Mouse (Mus musculus): ENCODE measurements around the gene Rfxank.

Rfxank gene

GRCm38 (mm10) chr8:70110451-70110850 is 28.5 kb downstream of the Rfxank start:
- DNase-seq (ENCODE audit: low read depth, low spot score) = no peak

- DNase-seq (ENCODE audit: low read depth, low spot score) = no peak
Measured at GRCm38 (mm10) chr8:70104922-70105321, 34.0 kb downstream of the Rfxank start.

- peak; percentile 85 for DNase-seq (ENCODE audit: low read depth, low spot score)
Measured at GRCm38 (mm10) chr8:70104506-70104905, 34.4 kb downstream of the Rfxank start.

GRCm38 (mm10) chr8:70100241-70100640 is 38.7 kb downstream of the Rfxank start:
- DNase-seq (ENCODE audit: low read depth, low spot score) = no peak

- DNase-seq (ENCODE audit: low read depth, low spot score) = no peak
Measured at GRCm38 (mm10) chr8:70099276-70099675, 39.7 kb downstream of the Rfxank start.

- no peak for DNase-seq (ENCODE audit: low read depth, low spot score)
Measured at GRCm38 (mm10) chr8:70092786-70093185, 46.2 kb downstream of the Rfxank start.

- no peak for DNase-seq (ENCODE audit: low read depth, low spot score)
Measured at GRCm38 (mm10) chr8:70089296-70089960, 49.5 kb downstream of the Rfxank start.

- peak; percentile 36 for DNase-seq (ENCODE audit: low read depth, low spot score)
Measured at GRCm38 (mm10) chr8:70087836-70088650, 50.9 kb downstream of the Rfxank start.

- no peak for DNase-seq (ENCODE audit: low read depth, low spot score)
Measured at GRCm38 (mm10) chr8:70087237-70087636, 51.7 kb downstream of the Rfxank start.

- no peak for DNase-seq (ENCODE audit: low read depth, low spot score)
Measured at GRCm38 (mm10) chr8:70086151-70086550, 52.8 kb downstream of the Rfxank start.

GRCm38 (mm10) chr8:70084191-70085065 is 54.5 kb downstream of the Rfxank start:
- no peak for DNase-seq (ENCODE audit: low read depth, low spot score)

GRCm38 (mm10) chr8:70083285-70083684 is 55.7 kb downstream of the Rfxank start, which contains the start of gene Hapln4:
Gene Hapln4, plus strand, starts transcription at chr8:70083457.
- peak; percentile 23 for DNase-seq (ENCODE audit: low read depth, low spot score)

GRCm38 (mm10) chr8:70081976-70082375 is 57.0 kb downstream of the Rfxank start:
- no peak for DNase-seq (ENCODE audit: low read depth, low spot score)
